Mouse (Mus musculus) kidney, adult 2 months (tissue): ENCODE measurements at regions not wholly inside any gene's neighbourhood (a gene's known extent, or its start where the extent isn't known, plus 50 kb on each side); places are given as distances from the start of the nearest gene placed in this dataset.

ENCODE experiments used
- DNase-seq: peaks from one replicate; pipeline ENCODE4 v3.0.0; 2021
- H3K27ac ChIP-seq: fragments of 200-500 bp; 2 replicates; pipeline ENCODE4 v1.5.1; 2012; ENCODE audit warnings: low read depth, low read length, control low read depth, inconsistent platforms; ENCODE audit not compliant: insufficient read depth
- H3K27me3 ChIP-seq: fragments of 200-500 bp; replicated peaks from 2 replicates; pipeline ENCODE4 v1.6.1; 2012; ENCODE audit warnings: mild to moderate bottlenecking, moderate library complexity, low read length, inconsistent platforms; ENCODE audit not compliant: control insufficient read depth, insufficient read depth
- H3K36me3 ChIP-seq: fragments of 200-500 bp; 2 replicates; pipeline ENCODE4 v1.6.1; 2012; ENCODE audit warnings: mild to moderate bottlenecking, moderate library complexity, low read length, inconsistent platforms; ENCODE audit not compliant: control insufficient read depth, insufficient read depth
- H3K4me1 ChIP-seq: fragments of 200-500 bp; 2 replicates; pipeline ENCODE4 v1.6.1; 2011; ENCODE audit warnings: low read length; ENCODE audit not compliant: control insufficient read depth, insufficient read depth
- H3K4me3 ChIP-seq: fragments of 200-500 bp; 2 replicates; pipeline ENCODE4 v1.5.1; 2011; ENCODE audit warnings: mild to moderate bottlenecking, low read depth, low read length, control low read depth; ENCODE audit not compliant: insufficient read depth
- CTCF ChIP-seq: fragments of 200-500 bp; conservative IDR thresholded peaks from 2 replicates; pipeline ENCODE4 v1.5.1; 2011; ENCODE audit warnings: low read depth, mild to moderate bottlenecking, control low read depth, low read length, moderate library complexity, mixed read lengths; ENCODE audit not compliant: insufficient read depth, insufficient read length
- POLR2A ChIP-seq: fragments of 200-500 bp; IDR thresholded peaks from one replicate; pipeline ENCODE4 v1.6.1; 2011; ENCODE audit warnings: low read depth, low read length, control low read depth
- WGBS: fragments of 180-500 bp; shearing (Covaris S2); methylation state at CpG from one replicate; pipeline ENCODE4 v1.1.7; 2018; 5-methylcytosine and 5-hydroxymethylcytosine counted together

DNA sequence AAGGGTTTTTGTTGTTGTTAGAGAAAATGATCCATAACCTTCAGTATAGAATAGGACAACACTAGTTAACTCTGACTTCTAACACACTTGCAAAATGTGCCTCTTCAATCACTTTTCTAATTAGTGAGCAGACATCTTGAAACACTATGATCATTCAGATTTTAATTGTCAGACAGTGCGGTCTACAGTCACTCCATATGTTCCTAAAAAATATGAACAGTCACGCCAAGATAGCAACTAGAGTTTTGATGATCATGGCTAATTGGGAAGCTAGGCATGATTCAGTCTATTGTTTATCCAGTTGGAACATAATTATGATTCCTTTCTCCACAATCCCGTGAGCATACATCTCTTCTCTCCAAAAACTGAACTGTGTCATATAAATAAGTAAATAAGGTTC lies 372.1 kb downstream of the Fam198b start:
- DNase-seq, result no peak
- no peak for TF ChIP-seq POLR2A
- no peaks in the 10 kb centered on the region for H3K4me1 ChIP-seq
- no peaks in the 10 kb centered on the region for H3K36me3 ChIP-seq
- H3K4me3 ChIP-seq, result no peak overlapping the region
- H3K27ac ChIP-seq, result no peak overlapping the region
- H3K27me3 ChIP-seq, result no peaks in the 10 kb centered on the region
- 85% methylated on average over 3 of the region's 3 CpGs for WGBS

DNA sequence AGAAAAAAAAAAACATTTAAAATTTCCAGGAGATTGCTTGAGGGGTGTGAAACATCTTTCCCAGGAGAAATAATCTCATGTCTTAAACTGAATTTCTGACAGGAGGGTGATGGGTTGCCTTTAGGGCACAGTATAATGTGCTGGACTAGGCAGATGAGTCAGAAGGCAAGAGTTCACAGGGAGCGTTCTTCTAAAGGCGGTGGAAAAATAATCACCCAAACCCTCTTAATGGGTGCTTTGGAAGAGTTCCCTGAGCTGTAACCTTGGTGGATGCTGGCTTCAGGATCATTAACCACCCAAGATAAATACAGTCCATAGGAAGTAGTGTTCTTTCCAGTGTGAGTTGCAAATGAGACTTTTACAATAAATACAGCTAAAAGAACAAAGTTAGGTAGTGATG lies 378.8 kb downstream of the Fam198b start:
- Histone ChIP-seq H3K4me1 (no peaks in the 10 kb centered on the region), H3K4me3 (no peak overlapping the region), H3K27me3 (no peaks in the 10 kb centered on the region), H3K36me3 (no peaks in the 10 kb centered on the region), H3K27ac (no peak overlapping the region)
- WGBS, result 39% methylated on average over 2 of the region's 2 CpGs
- TF ChIP-seq CTCF (no peak), POLR2A (no peak)
- no peak for DNase-seq

DNA sequence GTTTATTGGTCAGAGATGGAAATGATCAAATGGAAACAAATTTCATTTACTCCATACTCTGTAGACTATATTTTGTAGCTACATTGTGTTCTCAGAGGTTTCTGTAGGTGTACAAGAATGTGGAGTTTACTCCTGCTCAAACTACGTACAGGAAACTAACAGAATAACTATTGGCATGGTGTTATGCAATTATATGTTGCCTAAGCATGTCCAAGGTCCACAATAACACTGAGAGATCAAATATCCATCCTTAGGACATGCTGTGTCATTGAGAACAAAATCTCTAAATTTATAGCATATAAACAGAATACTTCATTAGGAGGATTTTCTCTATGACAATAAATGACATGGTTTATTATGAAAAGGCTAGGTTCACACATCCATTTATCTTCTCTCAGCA lies 400.3 kb downstream of the Fam198b start:
- TF ChIP-seq POLR2A (no peak), CTCF (no peak)
- DNase-seq, result no peak
- Histone ChIP-seq H3K27ac (no peak overlapping the region), H3K36me3 (no peaks in the 10 kb centered on the region), H3K4me1 (no peaks in the 10 kb centered on the region), H3K4me3 (no peak overlapping the region), H3K27me3 (no peaks in the 10 kb centered on the region)
- 74% methylated on average over 1 of the region's 1 CpGs for WGBS

DNA sequence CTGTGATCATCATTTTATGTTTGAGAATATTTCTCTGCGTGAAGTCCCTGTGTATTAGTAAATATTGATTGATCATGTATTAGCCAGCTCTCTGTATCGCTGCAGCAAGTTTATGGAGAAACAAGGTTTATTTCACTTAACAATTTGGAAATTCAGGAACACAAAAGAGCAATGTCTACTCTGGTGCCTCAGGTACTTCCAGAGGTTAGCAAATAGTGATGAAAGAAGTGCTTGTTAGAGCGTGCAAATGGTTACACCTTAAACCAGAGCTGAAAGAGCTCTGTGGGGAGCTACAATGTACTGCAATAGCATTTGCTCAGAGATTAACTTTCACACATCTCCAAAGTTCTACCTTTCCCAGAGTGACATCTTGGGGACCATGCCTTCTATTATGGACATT lies 400.9 kb downstream of the Fam198b start:
- 88% methylated on average over 3 of the region's 3 CpGs for WGBS
- H3K4me1 ChIP-seq, result no peaks in the 10 kb centered on the region
- no peak overlapping the region for H3K4me3 ChIP-seq
- no peaks in the 10 kb centered on the region for H3K36me3 ChIP-seq
- H3K27ac ChIP-seq, result no peak overlapping the region
- DNase-seq, result no peak
- H3K27me3 ChIP-seq, result no peaks in the 10 kb centered on the region
- TF ChIP-seq POLR2A, result no peak
- TF ChIP-seq CTCF, result no peak

DNA sequence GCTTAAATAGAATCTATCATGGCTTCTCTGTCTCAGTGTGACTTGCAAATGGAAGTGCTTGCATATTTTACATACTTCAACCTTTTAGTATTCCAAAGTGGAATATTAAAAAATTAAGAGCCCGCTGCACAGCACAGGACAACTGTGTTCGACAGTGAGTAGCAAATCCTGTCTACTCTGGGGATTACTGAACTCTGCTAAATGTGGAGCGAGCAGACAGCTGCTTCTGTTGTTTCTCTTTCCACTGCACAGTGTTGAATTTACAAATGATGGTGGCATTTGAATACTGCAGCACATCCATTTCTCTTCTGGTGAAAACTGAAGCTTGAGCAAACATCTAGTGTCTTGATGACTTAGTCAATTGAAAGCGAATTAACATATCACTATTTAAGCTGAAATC lies 409.2 kb downstream of the Fam198b start:
- WGBS, result 84% methylated on average over 4 of the region's 4 CpGs

DNA sequence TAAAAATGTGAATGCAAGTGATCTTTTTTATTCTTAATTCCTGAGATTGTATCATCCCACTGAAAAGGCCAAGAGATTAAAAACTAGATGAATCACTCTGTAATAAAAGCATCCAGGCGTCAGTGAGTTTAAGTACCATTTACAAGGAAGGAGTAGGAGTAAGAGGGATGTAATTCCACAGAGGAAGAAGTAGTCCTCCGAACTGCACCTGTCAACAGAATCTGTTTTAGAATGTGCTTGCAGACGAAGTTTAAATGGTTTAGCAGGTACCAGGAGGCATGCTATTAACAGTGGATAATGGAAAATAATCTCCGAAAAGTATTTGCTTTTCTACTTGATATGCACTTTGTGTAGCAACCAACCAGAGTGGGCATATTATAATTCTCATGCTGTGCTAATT lies 423.3 kb downstream of the Fam198b start:
- no peaks in the 10 kb centered on the region; the same call in 1 of the 2 replicates for H3K27me3 ChIP-seq
- H3K36me3 ChIP-seq, result no peaks in the 10 kb centered on the region
- no peak overlapping the region for H3K27ac ChIP-seq
- DNase-seq, result no peak
- H3K4me1 ChIP-seq, result no peaks in the 10 kb centered on the region
- 35% methylated on average over 4 of the region's 4 CpGs for WGBS
- TF ChIP-seq CTCF (no peak), POLR2A (no peak)
- H3K4me3 ChIP-seq, result no peak overlapping the region

More for the DNA sequence above, 409.2 kb downstream of the Fam198b start:
- Histone ChIP-seq H3K36me3 (no peaks in the 10 kb centered on the region), H3K4me1 (no peaks in the 10 kb centered on the region), H3K27ac (no peak overlapping the region), H3K27me3 (no peaks in the 10 kb centered on the region), H3K4me3 (no peak overlapping the region)
- TF ChIP-seq CTCF (no peak), POLR2A (no peak)
- DNase-seq, result no peak

DNA sequence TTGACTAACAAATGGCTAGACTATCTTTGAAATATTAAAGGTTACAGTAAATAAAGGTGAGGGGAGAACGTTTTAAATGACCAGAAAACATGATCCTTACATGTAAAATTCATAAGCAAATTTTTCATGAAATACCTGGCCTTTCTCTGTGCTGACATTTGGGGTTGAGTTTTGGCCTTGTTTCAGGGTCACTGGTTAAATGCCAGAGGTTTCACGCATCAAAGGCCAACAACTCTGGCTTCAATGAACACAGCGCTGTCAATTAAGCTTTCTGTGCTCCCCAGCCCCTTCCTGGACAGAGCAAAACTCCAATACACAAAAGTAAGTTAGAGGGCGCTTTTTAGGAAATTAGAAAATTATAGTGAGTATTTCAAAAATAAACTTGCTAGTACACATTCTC lies 425.6 kb downstream of the Fam198b start:
- Histone ChIP-seq H3K36me3 (no peaks in the 10 kb centered on the region), H3K4me3 (no peak overlapping the region), H3K27me3 (no peaks in the 10 kb centered on the region; the same call in 1 of the 2 replicates), H3K4me1 (no peaks in the 10 kb centered on the region), H3K27ac (no peak overlapping the region)
- WGBS, result 43% methylated on average over 4 of the region's 4 CpGs
- no peak for DNase-seq
- TF ChIP-seq POLR2A, result no peak
- TF ChIP-seq CTCF, result no peak

DNA sequence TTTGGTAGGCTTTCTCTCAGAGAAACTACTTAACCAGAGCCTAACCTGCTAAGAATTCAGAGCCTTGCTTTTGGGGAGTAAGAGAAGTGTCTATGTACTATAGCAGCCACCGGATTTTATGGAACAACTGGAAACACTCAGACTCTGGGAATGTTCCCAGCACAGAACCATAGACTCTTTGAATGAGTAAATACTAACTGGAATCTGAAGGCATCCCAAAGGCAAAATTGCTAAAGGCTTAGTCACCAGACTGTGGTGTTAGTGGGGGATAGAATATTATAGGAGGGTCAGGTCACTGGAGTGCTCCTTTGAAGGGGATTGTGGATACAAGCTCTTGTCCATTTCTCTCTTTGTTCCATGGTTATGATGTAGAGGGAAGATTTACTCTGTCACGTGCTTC lies 427.4 kb downstream of the Fam198b start:
- 86% methylated on average over 2 of the region's 2 CpGs for WGBS
- no peak for DNase-seq

More for the DNA sequence above, 427.4 kb downstream of the Fam198b start:
- no peak overlapping the region for H3K27ac ChIP-seq
- H3K4me3 ChIP-seq, result no peak overlapping the region
- no peaks in the 10 kb centered on the region; the same call in 1 of the 2 replicates for H3K27me3 ChIP-seq
- no peaks in the 10 kb centered on the region for H3K4me1 ChIP-seq
- H3K36me3 ChIP-seq, result no peaks in the 10 kb centered on the region
- TF ChIP-seq CTCF (no peak), POLR2A (no peak)
